Comparison of ENCODE assay signal across 14 mouse cellular contexts in genomic region chr4:69889931-69890634, GRCm38 (mm10).
DNase-seq lines count a peak whose midpoint lies in the region; ATAC-seq lines count a peak whose summit lies in the region.
"Had no signal": no experiment of that assay in that cellular context is flagged by ENCODE, and none has a peak within 500 bp of the region (broad histone marks: within the 10 kb centered on the region; RNA-seq: fewer than 3 reads in every experiment).

No protein-coding gene starts in this region.

- intact Hi-C loops in heart, postnatal 36 days (cut with DNase I) = no loop called here

- no peak overlapping the region for H3K27ac ChIP-seq in kidney, embryonic 16.5 days (ENCODE audit: low read length)
- H3K27ac ChIP-seq in forebrain, embryonic 11.5 days (ENCODE audit: low read depth, low read length) = no peak overlapping the region
- H3K27ac ChIP-seq in forebrain, embryonic 16.5 days (ENCODE audit: low read length) = no peak overlapping the region
- no peak overlapping the region for H3K27ac ChIP-seq in midbrain, embryonic 14.5 days (replicated peaks; ENCODE audit: low read depth, low read length)
- H3K27ac ChIP-seq: heart, embryonic 15.5 days; liver, embryonic 13.5 days; neural tube, embryonic 13.5 days had no signal

- ATAC-seq in kidney, embryonic 16.5 days (ENCODE audit: low FRiP score, low TSS enrichment) = 0 out of 2 replicates have a peak, but pooled peaks have one; percentile 40
- peak; percentile 90 for ATAC-seq in forebrain, embryonic 11.5 days (replicated peaks; ENCODE audit: low FRiP score)
- ATAC-seq in forebrain, embryonic 16.5 days = peak; percentile 47; the same call in 1 of the 2 replicates
- 0 out of 2 replicates have a peak, but pooled peaks have one; percentile 46 for ATAC-seq in midbrain, embryonic 14.5 days (ENCODE audit: low FRiP score, low TSS enrichment)
- ATAC-seq: CD4-positive, CD25-positive, alpha-beta regulatory T cell, adult 4 months; lung, postnatal 0 days had no signal

- no peak for DNase-seq in kidney, postnatal 36 days
- peak; percentile 67 for DNase-seq in forebrain, embryonic 11.5 days (ENCODE audit: low spot score)
- DNase-seq in midbrain, embryonic 14.5 days = peak; percentile 42
- no peak for DNase-seq in heart, postnatal 36 days
- DNase-seq in gastrocnemius, adult 18-20 months (ENCODE audit: low spot score) = no peak
- DNase-seq: adrenal gland, postnatal 36 days; gastrocnemius, postnatal 25 days; liver, embryonic 13.5 days had no signal

- 24% methylated on average over 5 of the region's 5 CpGs for WGBS in kidney, embryonic 16.5 days
- WGBS in forebrain, embryonic 11.5 days = 9% methylated on average over 5 of the region's 5 CpGs
- WGBS in forebrain, embryonic 16.5 days = 7% methylated on average over 5 of the region's 5 CpGs
- 23% methylated on average over 5 of the region's 5 CpGs for WGBS in midbrain, embryonic 14.5 days

- no peaks in the 10 kb centered on the region for H3K27me3 ChIP-seq in kidney, embryonic 16.5 days (ENCODE audit: insufficient read depth, low read length)
- no peaks in the 10 kb centered on the region for H3K27me3 ChIP-seq in forebrain, embryonic 11.5 days (ENCODE audit: control insufficient read depth, insufficient read depth, low read length)
- H3K27me3 ChIP-seq in forebrain, embryonic 16.5 days (replicated peaks; ENCODE audit: control insufficient read depth, insufficient read depth, low read length) = no peaks in the 10 kb centered on the region
- no peaks in the 10 kb centered on the region for H3K27me3 ChIP-seq in midbrain, embryonic 14.5 days (ENCODE audit: control insufficient read depth, insufficient read depth, low read length)
- H3K27me3 ChIP-seq: heart, embryonic 15.5 days; liver, embryonic 13.5 days; neural tube, embryonic 13.5 days had no signal

- H3K4me2 ChIP-seq in kidney, embryonic 16.5 days (replicated peaks; ENCODE audit: low read depth, low read length) = no peak overlapping the region
- no peak overlapping the region for H3K4me2 ChIP-seq in forebrain, embryonic 11.5 days (ENCODE audit: low read depth, low read length, severe bottlenecking)
- H3K4me2 ChIP-seq in forebrain, embryonic 16.5 days (ENCODE audit: low read length) = no peak overlapping the region
- no peak overlapping the region for H3K4me2 ChIP-seq in midbrain, embryonic 14.5 days (ENCODE audit: low read length)
- H3K4me2 ChIP-seq: heart, embryonic 15.5 days; liver, embryonic 13.5 days; neural tube, embryonic 13.5 days had no signal

- H3K4me1 ChIP-seq in kidney, embryonic 16.5 days (ENCODE audit: insufficient read depth, low read length) = no peaks in the 10 kb centered on the region; the same call in 1 of the 2 replicates
- peaks cover 2% of the 10 kb centered on the region; the same call in 1 of the 2 replicates for H3K4me1 ChIP-seq in forebrain, embryonic 11.5 days (replicated peaks; ENCODE audit: control insufficient read depth, insufficient read depth, low read length)
- no peaks in the 10 kb centered on the region for H3K4me1 ChIP-seq in forebrain, embryonic 16.5 days (replicated peaks; ENCODE audit: control insufficient read depth, insufficient read depth, low read length)
- no peaks in the 10 kb centered on the region for H3K4me1 ChIP-seq in midbrain, embryonic 14.5 days (ENCODE audit: control insufficient read depth, insufficient read depth, low read length)
- H3K4me1 ChIP-seq: heart, embryonic 15.5 days; liver, embryonic 13.5 days had no signal

- no peaks in the 10 kb centered on the region for H3K9me3 ChIP-seq in kidney, embryonic 16.5 days (ENCODE audit: low read length)
- H3K9me3 ChIP-seq in forebrain, embryonic 11.5 days (ENCODE audit: control insufficient read depth, low read length) = no peaks in the 10 kb centered on the region
- H3K9me3 ChIP-seq in forebrain, embryonic 16.5 days (ENCODE audit: control insufficient read depth, low read length) = no peaks in the 10 kb centered on the region
- no peaks in the 10 kb centered on the region for H3K9me3 ChIP-seq in midbrain, embryonic 14.5 days (ENCODE audit: control insufficient read depth, low read length)
- H3K9me3 ChIP-seq: heart, embryonic 15.5 days; liver, embryonic 13.5 days; neural tube, embryonic 13.5 days had no signal

- H3K4me3 ChIP-seq in kidney, embryonic 16.5 days (ENCODE audit: low read length) = no peak overlapping the region
- H3K4me3 ChIP-seq in forebrain, embryonic 11.5 days (ENCODE audit: low read depth, low read length) = no peak overlapping the region
- H3K4me3 ChIP-seq in forebrain, embryonic 16.5 days (replicated peaks; ENCODE audit: low read length) = no peak overlapping the region
- no peak overlapping the region for H3K4me3 ChIP-seq in midbrain, embryonic 14.5 days (replicated peaks; ENCODE audit: low read depth, low read length)
- H3K4me3 ChIP-seq: heart, embryonic 15.5 days; liver, embryonic 13.5 days; neural tube, embryonic 13.5 days had no signal

- no peak overlapping the region for H3K9ac ChIP-seq in kidney, embryonic 16.5 days (replicated peaks; ENCODE audit: low read length)
- no peak overlapping the region for H3K9ac ChIP-seq in forebrain, embryonic 11.5 days (ENCODE audit: low read length)
- H3K9ac ChIP-seq in forebrain, embryonic 16.5 days (replicated peaks; ENCODE audit: low read depth, low read length) = no peak overlapping the region
- no peak overlapping the region for H3K9ac ChIP-seq in midbrain, embryonic 14.5 days (replicated peaks; ENCODE audit: low read length)
- H3K9ac ChIP-seq: heart, embryonic 15.5 days; liver, embryonic 13.5 days; neural tube, embryonic 13.5 days had no signal

- no peaks in the 10 kb centered on the region for H3K36me3 ChIP-seq in kidney, embryonic 16.5 days (ENCODE audit: insufficient read depth, low read length)
- H3K36me3 ChIP-seq in forebrain, embryonic 11.5 days (ENCODE audit: control insufficient read depth, insufficient read depth, low read length) = no peaks in the 10 kb centered on the region
- H3K36me3 ChIP-seq in forebrain, embryonic 16.5 days (ENCODE audit: control insufficient read depth, insufficient read depth) = no peaks in the 10 kb centered on the region
- no peaks in the 10 kb centered on the region for H3K36me3 ChIP-seq in midbrain, embryonic 14.5 days (ENCODE audit: control insufficient read depth, insufficient read depth, low read length)
- H3K36me3 ChIP-seq: heart, embryonic 15.5 days; liver, embryonic 13.5 days; neural tube, embryonic 13.5 days had no signal

Comparison
In these comparisons a context has a peak if more than half of its experiments do, and no peak if none do; other contexts are left out.
1. ATAC-seq: peak in every context shown above with its lines; median percentile 90 in forebrain, embryonic 11.5 days; 47 in forebrain, embryonic 16.5 days; 46 in midbrain, embryonic 14.5 days; 40 in kidney, embryonic 16.5 days.
2. DNase-seq: peak in forebrain, embryonic 11.5 days (single experiment) and midbrain, embryonic 14.5 days (single experiment); none in kidney, postnatal 36 days (0 of 2), heart, postnatal 36 days (0 of 2) and gastrocnemius, adult 18-20 months (single experiment).